15 mouse cellular contexts compared by ENCODE assay signal in genomic region chr6:115344101-115344500, GRCm38 (mm10). TPM values are rescaled to one million over a fixed set of nuclear protein-coding genes. Genes with fewer than 3 reads are reported as not detected.
DNase-seq lines count a peak whose midpoint lies in the region; ATAC-seq and TF ChIP-seq lines count a peak whose summit lies in the region.
"Had no signal": no experiment of that assay in that cellular context is flagged by ENCODE, and none has a peak within 500 bp of the region (broad histone marks: within the 10 kb centered on the region; RNA-seq: fewer than 3 reads in every experiment).

No protein-coding gene starts in this region.

- no peak overlapping the region for H3K27ac ChIP-seq in intestine, embryonic 14.5 days (ENCODE audit: low read depth)
- no peak overlapping the region; the same call in 1 of the 2 replicates for H3K27ac ChIP-seq in intestine, embryonic 15.5 days
- H3K27ac ChIP-seq in stomach, embryonic 15.5 days: no peak overlapping the region
- no peak overlapping the region for H3K27ac ChIP-seq in stomach, postnatal 0 days (replicated peaks)
- H3K27ac ChIP-seq in intestine, postnatal 0 days (ENCODE audit: low read depth, low read length): no peak overlapping the region
- H3K27ac ChIP-seq: forebrain, embryonic 15.5 days had no signal

- TF ChIP-seq EP300 in stomach, postnatal 0 days (optimal IDR thresholded peaks at IDR 0.05): no peak

- WGBS in intestine, embryonic 14.5 days: 41% methylated on average over 10 of the region's 10 CpGs
- WGBS in intestine, embryonic 15.5 days: 41% methylated on average over 10 of the region's 10 CpGs
- 35% methylated on average over 10 of the region's 10 CpGs for WGBS in stomach, embryonic 15.5 days
- WGBS in stomach, postnatal 0 days: 40% methylated on average over 10 of the region's 10 CpGs
- 39% methylated on average over 10 of the region's 10 CpGs for WGBS in intestine, postnatal 0 days

- no peaks in the 10 kb centered on the region for H3K36me3 ChIP-seq in intestine, embryonic 14.5 days (ENCODE audit: control insufficient read depth, insufficient read depth, low read length)
- no peaks in the 10 kb centered on the region for H3K36me3 ChIP-seq in intestine, embryonic 15.5 days
- no peaks in the 10 kb centered on the region for H3K36me3 ChIP-seq in stomach, embryonic 15.5 days
- no peaks in the 10 kb centered on the region for H3K36me3 ChIP-seq in stomach, postnatal 0 days (ENCODE audit: control insufficient read depth, insufficient read depth, low read length)
- H3K36me3 ChIP-seq in intestine, postnatal 0 days (ENCODE audit: control insufficient read depth, insufficient read depth): no peaks in the 10 kb centered on the region
- H3K36me3 ChIP-seq: forebrain, embryonic 15.5 days had no signal

- 0 out of 2 replicates have a peak, but pooled peaks cover 10% of the 10 kb centered on the region for H3K4me1 ChIP-seq in intestine, embryonic 14.5 days (replicated peaks; ENCODE audit: control insufficient read depth, insufficient read depth, low read length)
- H3K4me1 ChIP-seq in intestine, embryonic 15.5 days (replicated peaks): peaks cover 10% of the 10 kb centered on the region; the same call in 1 of the 2 replicates
- peaks cover 5% of the 10 kb centered on the region; the same call in 1 of the 2 replicates for H3K4me1 ChIP-seq in stomach, embryonic 15.5 days
- H3K4me1 ChIP-seq in stomach, postnatal 0 days (replicated peaks; ENCODE audit: control insufficient read depth, insufficient read depth): no peaks in the 10 kb centered on the region
- no peaks in the 10 kb centered on the region for H3K4me1 ChIP-seq in intestine, postnatal 0 days (replicated peaks; ENCODE audit: control insufficient read depth, insufficient read depth, low read length)
- H3K4me1 ChIP-seq: forebrain, embryonic 15.5 days had no signal

- no peaks in the 10 kb centered on the region for H3K27me3 ChIP-seq in intestine, embryonic 14.5 days (replicated peaks; ENCODE audit: control insufficient read depth, insufficient read depth, low read length)
- H3K27me3 ChIP-seq in intestine, embryonic 15.5 days (replicated peaks): no peaks in the 10 kb centered on the region
- H3K27me3 ChIP-seq in stomach, embryonic 15.5 days (replicated peaks): no peaks in the 10 kb centered on the region
- H3K27me3 ChIP-seq in stomach, postnatal 0 days (ENCODE audit: control insufficient read depth, insufficient read depth, low read length): no peaks in the 10 kb centered on the region
- no peaks in the 10 kb centered on the region for H3K27me3 ChIP-seq in intestine, postnatal 0 days (replicated peaks; ENCODE audit: control insufficient read depth, insufficient read depth, low read length)
- H3K27me3 ChIP-seq: forebrain, embryonic 15.5 days had no signal

- no peak for ATAC-seq in intestine, embryonic 14.5 days (replicated peaks; ENCODE audit: low FRiP score, low TSS enrichment, low read depth)
- ATAC-seq in intestine, embryonic 15.5 days: no peak
- no peak for ATAC-seq in stomach, embryonic 15.5 days (ENCODE audit: insufficient read depth, low FRiP score, low read depth)
- ATAC-seq in stomach, postnatal 0 days (ENCODE audit: low FRiP score, low TSS enrichment): no peak
- no peak for ATAC-seq in intestine, postnatal 0 days
- no peak for ATAC-seq in activated CD4-positive, CD25-positive, alpha-beta regulatory T cell, adult 4 months
- ATAC-seq: forebrain, embryonic 15.5 days had no signal

- no peak overlapping the region for H3K9ac ChIP-seq in intestine, embryonic 14.5 days (ENCODE audit: low read length)
- H3K9ac ChIP-seq in intestine, embryonic 15.5 days: no peak overlapping the region
- no peak overlapping the region for H3K9ac ChIP-seq in stomach, embryonic 15.5 days
- H3K9ac ChIP-seq in stomach, postnatal 0 days (ENCODE audit: low read length): no peak overlapping the region
- H3K9ac ChIP-seq in intestine, postnatal 0 days (ENCODE audit: low read depth, low read length): no peak overlapping the region
- H3K9ac ChIP-seq: forebrain, embryonic 15.5 days had no signal

- no peak overlapping the region for H3K4me3 ChIP-seq in intestine, embryonic 14.5 days (ENCODE audit: low read depth, low read length)
- no peak overlapping the region for H3K4me3 ChIP-seq in intestine, embryonic 15.5 days (replicated peaks)
- no peak overlapping the region for H3K4me3 ChIP-seq in stomach, embryonic 15.5 days (replicated peaks)
- H3K4me3 ChIP-seq in stomach, postnatal 0 days (ENCODE audit: low read depth, low read length): no peak overlapping the region
- H3K4me3 ChIP-seq in intestine, postnatal 0 days (ENCODE audit: low read depth, low read length): no peak overlapping the region
- H3K4me3 ChIP-seq: forebrain, embryonic 15.5 days had no signal

- H3K4me2 ChIP-seq in intestine, embryonic 14.5 days (ENCODE audit: low read length): peak overlapping the region; percentile 8; the same call in 1 of the 2 replicates
- H3K4me2 ChIP-seq in intestine, embryonic 15.5 days (replicated peaks): no peak overlapping the region; the same call in 1 of the 2 replicates
- H3K4me2 ChIP-seq in stomach, embryonic 15.5 days: peak overlapping the region; percentile 24
- no peak overlapping the region; the same call in 1 of the 2 replicates for H3K4me2 ChIP-seq in stomach, postnatal 0 days (replicated peaks; ENCODE audit: low read depth)
- H3K4me2 ChIP-seq in intestine, postnatal 0 days (replicated peaks; ENCODE audit: low read depth): peak overlapping the region; percentile 21; the same call in 1 of the 2 replicates
- H3K4me2 ChIP-seq: forebrain, embryonic 15.5 days had no signal

- TF ChIP-seq CTCF in stomach, postnatal 0 days (IDR thresholded peaks at IDR 0.05; ENCODE audit: low read depth): no peak
- no peak for TF ChIP-seq CTCF in intestine, postnatal 0 days (IDR thresholded peaks at IDR 0.05; ENCODE audit: low read depth)

- 0 out of 2 replicates have a peak, but pooled peaks cover 5% of the 10 kb centered on the region for H3K9me3 ChIP-seq in intestine, embryonic 14.5 days (ENCODE audit: control insufficient read depth, low read length)
- H3K9me3 ChIP-seq in intestine, embryonic 15.5 days: no peaks in the 10 kb centered on the region
- no peaks in the 10 kb centered on the region for H3K9me3 ChIP-seq in stomach, embryonic 15.5 days
- no peaks in the 10 kb centered on the region for H3K9me3 ChIP-seq in stomach, postnatal 0 days (ENCODE audit: control insufficient read depth, low read length)
- H3K9me3 ChIP-seq in intestine, postnatal 0 days (ENCODE audit: control insufficient read depth): no peaks in the 10 kb centered on the region

- DNase-seq in intestine, embryonic 14.5 days (ENCODE audit: low spot score): no peak
- no peak for DNase-seq in stomach, postnatal 0 days (ENCODE audit: low spot score)
- no peak for DNase-seq in cerebellum, postnatal 25 days
- no peak for DNase-seq in ovary, postnatal 14 days (ENCODE audit: low spot score)
- DNase-seq: adrenal gland, postnatal 36 days; cerebellum, adult 18-20 months; gastrocnemius, postnatal 36 days; kidney, adult 11 months; layer of hippocampus, adult 9-11 months; lung, adult 18-20 months had no signal

RNA-seq across cellular contexts. Expression of gene Pparg, which starts 16.6 kb away (rescaled TPM):
- 11.6 and 13.6 TPM in 2 replicates for polyA plus RNA-seq in intestine, embryonic 14.5 days (2014; fragmentation: Nextera tagmentation; extraction: Ambion mirVana)
- polyA plus RNA-seq in intestine, embryonic 15.5 days (2015; fragmentation: Nextera tagmentation; extraction: Ambion mirVana): 15.5 and 17.9 TPM in 2 replicates
- polyA plus RNA-seq in stomach, embryonic 15.5 days (2015; fragmentation: Nextera tagmentation; extraction: Ambion mirVana): 15.6 and 17.1 TPM in 2 replicates
- 44.4 and 47.8 TPM in 2 replicates for polyA plus RNA-seq in stomach, postnatal 0 days (2015; fragmentation: Nextera tagmentation; extraction: Ambion mirVana)
- 17.8 and 20.5 TPM in 2 replicates for polyA plus RNA-seq in intestine, postnatal 0 days (2015; fragmentation: Nextera tagmentation; extraction: Ambion mirVana)
- 1 to 10 TPM in 1 of 2 experiments, under 1 TPM in 1; 0.78 to 1.6 TPM for polyA plus RNA-seq in activated CD4-positive, CD25-positive, alpha-beta regulatory T cell, adult 4 months (2017; shearing (Covaris generic))
- polyA plus RNA-seq: forebrain, embryonic 15.5 days had no signal

Comparison
In these comparisons a context has a peak if more than half of its experiments do, and no peak if none do; other contexts are left out.
1. H3K4me2 ChIP-seq: peak in intestine, embryonic 14.5 days (single experiment), stomach, embryonic 15.5 days (single experiment) and intestine, postnatal 0 days (single experiment); none in intestine, embryonic 15.5 days (single experiment) and stomach, postnatal 0 days (single experiment).